8 mouse cellular contexts compared by ENCODE assay signal in the genomic region with DNA sequence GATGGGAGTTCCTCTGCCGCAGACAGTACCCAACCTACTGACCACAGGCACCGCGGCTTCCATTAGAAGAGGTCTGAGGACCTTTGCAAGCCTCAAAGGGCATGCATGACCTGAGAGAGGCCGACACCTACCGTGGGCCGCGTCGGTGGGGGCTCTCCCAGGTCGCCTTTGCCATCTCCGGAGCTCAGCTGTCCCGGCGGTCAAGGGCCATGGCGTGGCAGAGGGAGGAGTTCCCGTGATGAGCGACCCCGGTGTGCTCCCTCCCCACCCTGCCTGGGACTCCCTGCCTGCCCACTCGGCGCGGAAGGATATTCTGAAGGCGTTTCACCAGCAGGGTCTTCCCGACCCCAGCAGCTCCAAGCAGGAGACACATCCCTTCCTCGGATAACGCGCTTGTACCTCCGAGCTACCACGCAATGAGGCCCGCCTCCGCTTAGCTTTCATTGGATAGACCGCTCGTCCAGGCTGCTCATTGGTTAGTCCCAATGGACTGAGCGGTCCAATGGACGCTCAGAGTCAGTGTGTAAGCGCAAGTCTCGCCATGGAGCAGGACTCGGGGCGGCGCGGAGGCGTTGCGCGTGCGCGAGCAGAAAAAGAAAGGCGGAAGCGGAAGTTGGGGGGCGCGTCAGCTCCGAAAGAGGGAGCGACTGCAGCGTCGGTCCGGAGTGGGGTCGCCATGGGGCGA. TPM values are rescaled to one million over a fixed set of nuclear protein-coding genes. Genes with fewer than 3 reads are reported as not detected.
A peak's percentile ranks its signal among the peaks of the same experiment; 100 is the strongest.
DNase-seq lines count a peak whose midpoint lies in the region; ATAC-seq lines count a peak whose summit lies in the region.

A gene (minus strand): TSS at position 557 of the 685 bp plus-strand sequence.

- H3K27ac ChIP-seq in hindbrain, embryonic 15.5 days (replicated peaks) = peak within 1 kb of the TSS; percentile 88

- DNase-seq in T-cell, adult 2 months (ENCODE audit: low spot score) = peak; percentile 95
- peak; percentile 91 to 92 for DNase-seq in cerebellum, postnatal 36 days
- peak; percentile 94 to 95 for DNase-seq in frontal cortex, postnatal 36 days (ENCODE audit: low spot score in 2 of 2)
- DNase-seq in left cerebral cortex, adult 11 months (ENCODE audit: low spot score) = peak; percentile 92
- DNase-seq in lung, postnatal 4 days = peak; percentile 96 to 97
- DNase-seq in retina, postnatal 7 days (ENCODE audit: low read depth, low spot score) = peak; percentile 97
- DNase-seq in urinary bladder, adult 2 months (ENCODE audit: low spot score) = peak; percentile 79

- ATAC-seq in hindbrain, embryonic 15.5 days (ENCODE audit: low FRiP score, low read depth) = peak; percentile 100

- peak within 1 kb of the TSS; percentile 92 for H3K9ac ChIP-seq in hindbrain, embryonic 15.5 days

- H3K36me3 ChIP-seq in hindbrain, embryonic 15.5 days = peaks cover 44% of the 10 kb centered on the region

- no peaks in the 10 kb centered on the region for H3K27me3 ChIP-seq in hindbrain, embryonic 15.5 days

- peaks cover 33% of the 10 kb centered on the region for H3K4me1 ChIP-seq in hindbrain, embryonic 15.5 days (replicated peaks)

- no peaks in the 10 kb centered on the region for H3K9me3 ChIP-seq in hindbrain, embryonic 15.5 days

- H3K4me3 ChIP-seq in hindbrain, embryonic 15.5 days = peak within 1 kb of the TSS; percentile 98

- H3K4me2 ChIP-seq in hindbrain, embryonic 15.5 days = peak within 1 kb of the TSS; percentile 85

- under 1% methylated on average over 54 of the region's 54 CpGs for WGBS in hindbrain, embryonic 15.5 days

RNA-seq across cellular contexts. Expression of the gene that starts here (rescaled TPM):
- polyA plus RNA-seq in hindbrain, embryonic 15.5 days (2015; fragmentation: Nextera tagmentation; extraction: Ambion mirVana) = 61.5 and 64.1 TPM in 2 replicates
- 23.9 and 24.0 TPM in 2 replicates for polyA plus RNA-seq in urinary bladder, adult 2 months (2012; rRNA removed)

Comparison
In these comparisons a context has a peak if more than half of its experiments do, and no peak if none do; other contexts are left out.
1. Peak in every context shown above with its lines: DNase-seq, ATAC-seq, H3K4me3 ChIP-seq and H3K27ac ChIP-seq.